Mouse (Mus musculus) ES-E14 (cell line): Measurements from ENCODE around the gene Lrtm2. TPM values are rescaled to one million over a fixed set of nuclear protein-coding genes. Genes with fewer than 3 reads are reported as not detected.

ENCODE experiments used
- DNase-seq: peaks from one replicate; pipeline ENCODE4 v3.0.0-alpha.2; 2013; ENCODE audit warnings: low read depth, low spot score
- H3K27ac ChIP-seq: 2 replicates; pipeline ENCODE4 v1.5.1; 2012; ENCODE audit warnings: low read depth, mild to moderate bottlenecking, low read length, moderate library complexity, mixed read lengths; ENCODE audit not compliant: poor library complexity, insufficient read depth, severe bottlenecking
- H3K36me3 ChIP-seq: 2 replicates; pipeline ENCODE4 v1.6.1; 2012; ENCODE audit warnings: mild to moderate bottlenecking, low read length, moderate library complexity, mixed read lengths; ENCODE audit not compliant: control insufficient read depth, poor library complexity, insufficient read depth, severe bottlenecking
- H3K4me1 ChIP-seq, 2 experiments: fragments of 150-350 bp in 1 of 2; sonication (generic) in 1 of 2; 2 replicates each; pipeline ENCODE4 v1.6.1; 2012; ENCODE audit warnings: low read length in 2 of 2, mild to moderate bottlenecking in 1 of 2, mixed read lengths in 1 of 2; ENCODE audit not compliant: control insufficient read depth in 2 of 2, insufficient read depth in 2 of 2, poor library complexity in 1 of 2
- H3K4me3 ChIP-seq, 2 experiments: fragments of 150-350 bp in 1 of 2; sonication (generic) in 1 of 2; 2 replicates each; pipeline ENCODE4 v1.5.1; 2012; ENCODE audit warnings: low read length in 2 of 2, low read depth in 1 of 2, mild to moderate bottlenecking in 1 of 2, mixed read lengths in 1 of 2; ENCODE audit not compliant: insufficient read depth in 1 of 2, poor library complexity in 1 of 2, severe bottlenecking in 1 of 2
- H3K9ac ChIP-seq: 2 replicates; pipeline ENCODE4 v1.6.1; 2012; ENCODE audit warnings: low read depth, mild to moderate bottlenecking, low read length, mixed read lengths; ENCODE audit not compliant: poor library complexity, insufficient read depth, severe bottlenecking
- H3K9me3 ChIP-seq: fragments of 150-350 bp; sonication (generic); 2 replicates; pipeline ENCODE4 v1.6.1; 2012; ENCODE audit warnings: low read depth, mild to moderate bottlenecking, low read length; ENCODE audit not compliant: control insufficient read depth, insufficient read depth
- CHD2 ChIP-seq: IDR thresholded peaks from 2 replicates; pipeline ENCODE4 v1.6.1; 2014; ENCODE audit warnings: mild to moderate bottlenecking, low read depth, low read length, inconsistent platforms
- HCFC1 ChIP-seq: IDR thresholded peaks from 2 replicates; pipeline ENCODE4 v1.6.1; 2012; ENCODE audit warnings: low read length, inconsistent platforms, borderline replicate concordance; ENCODE audit not compliant: insufficient read depth
- MAFK ChIP-seq: IDR thresholded peaks from 2 replicates; pipeline ENCODE4 v1.6.1; 2014; ENCODE audit warnings: mild to moderate bottlenecking, low read depth, low read length, inconsistent platforms; ENCODE audit not compliant: insufficient read depth
- ZC3H11A ChIP-seq: IDR thresholded peaks from 2 replicates; pipeline ENCODE4 v1.6.1; 2012; ENCODE audit warnings: low read depth, mild to moderate bottlenecking, inconsistent platforms, low read length, borderline replicate concordance
- ZNF384 ChIP-seq: IDR thresholded peaks from 2 replicates; pipeline ENCODE4 v1.6.1; 2012; ENCODE audit warnings: low read depth, low read length, inconsistent platforms
- in situ Hi-C, 2 experiments: fragments of 600-800 bp; cut with MboI; formaldehyde crosslinking; loops; one replicate each; pipeline ENCODE4 v1.15.1; 2025; ENCODE audit warnings: low sequenced_read_pairs in 2 of 2, inconsistent platforms in 1 of 2; ENCODE audit not compliant: unreplicated experiment in 2 of 2
- total RNA-seq: library from RNA; depleted of rRNA; stranded (reverse); fragments of 300-350 nt; gene quantifications from 2 replicates; pipeline ENCODE4 v1.2.3, GENCODE M21; 2012

Lrtm2 gene
- total RNA-seq, 1 experiment, result 1.5 TPM

DNA sequence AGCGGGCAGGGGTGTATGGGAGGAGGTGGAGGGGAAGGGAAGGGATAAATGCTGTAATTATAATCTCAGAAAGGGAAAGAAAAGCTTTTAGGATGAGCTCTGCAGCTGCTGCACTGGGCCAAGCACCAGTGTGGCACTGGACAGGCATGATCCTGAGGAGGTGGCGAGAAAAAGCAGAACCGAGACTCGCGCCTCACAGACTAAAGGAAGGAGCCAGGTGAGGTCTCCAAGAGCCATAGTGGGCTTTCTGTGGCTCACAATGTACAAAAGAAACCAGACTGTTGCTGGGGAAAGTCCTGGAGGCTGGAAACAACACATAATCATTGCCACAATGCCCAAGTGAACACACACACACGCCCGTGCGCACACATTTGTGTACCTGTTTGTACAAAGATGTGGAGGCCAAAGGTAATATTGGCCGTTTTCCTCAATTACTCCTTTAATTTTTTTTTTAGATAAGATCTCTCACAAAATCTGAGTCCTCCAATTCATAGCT, 20.2 kb upstream of the Lrtm2 start:
- Histone ChIP-seq H3K9me3 (no peaks in the 10 kb centered on the region), H3K4me3 (no peak overlapping the region), H3K36me3 (peaks cover 17% of the 10 kb centered on the region), H3K4me1 (no peaks in the 10 kb centered on the region; a peak in 1 of 4 replicates), H3K9ac (no peak overlapping the region), H3K27ac (no peak overlapping the region)
- in situ Hi-C loops, result no loop called here
- TF ChIP-seq ZC3H11A, result no peak
- TF ChIP-seq HCFC1, result no peak
- TF ChIP-seq MAFK, result no peak
- TF ChIP-seq CHD2, result no peak
- no peak for TF ChIP-seq ZNF384
- DNase-seq, result no peak

DNA sequence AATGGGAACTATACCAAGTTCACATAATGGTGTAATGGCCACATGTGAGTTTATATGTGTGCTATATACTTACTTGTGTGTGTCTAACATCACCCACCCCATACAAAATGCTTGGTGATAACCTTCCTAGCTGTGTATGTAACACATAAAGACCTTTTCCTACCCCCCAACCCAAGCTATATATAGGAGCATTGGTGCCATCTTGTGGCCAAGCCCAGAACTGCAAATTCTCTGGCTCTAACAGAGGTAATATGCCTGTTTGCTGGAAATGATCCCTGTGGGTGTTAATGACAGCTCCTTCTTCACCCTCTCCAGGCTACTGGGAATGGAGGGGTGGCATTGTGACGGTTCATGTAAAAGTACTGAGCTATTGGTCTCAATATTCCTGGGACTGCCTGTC, 17.7 kb upstream of the Lrtm2 start:
- H3K9me3 ChIP-seq, result no peaks in the 10 kb centered on the region
- in situ Hi-C loops, result loop anchor here (10.0 kb wide), 2 partner anchors 123 to 233 kb away; no protein-coding TSS in a partner anchor
- TF ChIP-seq CHD2 (no peak), MAFK (no peak), ZC3H11A (peak; percentile 98), ZNF384 (no peak)
- H3K4me1 ChIP-seq, result no peaks in the 10 kb centered on the region; a peak in 1 of 4 replicates
- H3K27ac ChIP-seq, result no peak overlapping the region
- no peak for DNase-seq
- H3K4me3 ChIP-seq, result no peak overlapping the region
- peaks cover under 1% of the 10 kb centered on the region; the same call in 1 of the 2 replicates for H3K36me3 ChIP-seq
- H3K9ac ChIP-seq, result no peak overlapping the region

DNA sequence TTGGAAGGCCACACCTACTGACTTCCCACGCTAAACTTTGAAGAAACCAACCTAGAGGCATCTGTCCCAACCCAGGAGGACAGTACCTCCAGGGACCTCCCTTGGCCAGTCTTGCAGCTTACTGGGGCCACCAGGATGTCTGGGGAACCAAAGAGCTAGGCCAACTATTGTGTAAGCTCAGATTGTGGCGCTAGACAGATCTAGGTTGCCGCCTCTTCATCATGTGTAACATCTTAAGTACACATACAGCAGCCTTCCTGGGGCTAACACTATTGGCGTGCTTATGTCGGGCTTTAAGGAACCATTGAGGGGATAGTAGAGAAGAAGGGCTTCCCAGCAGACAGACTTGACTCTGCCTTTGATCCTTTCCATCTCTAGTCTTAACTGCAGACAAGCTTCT, 17.2 kb upstream of the Lrtm2 start:
- H3K27ac ChIP-seq, result no peak overlapping the region

DNA sequence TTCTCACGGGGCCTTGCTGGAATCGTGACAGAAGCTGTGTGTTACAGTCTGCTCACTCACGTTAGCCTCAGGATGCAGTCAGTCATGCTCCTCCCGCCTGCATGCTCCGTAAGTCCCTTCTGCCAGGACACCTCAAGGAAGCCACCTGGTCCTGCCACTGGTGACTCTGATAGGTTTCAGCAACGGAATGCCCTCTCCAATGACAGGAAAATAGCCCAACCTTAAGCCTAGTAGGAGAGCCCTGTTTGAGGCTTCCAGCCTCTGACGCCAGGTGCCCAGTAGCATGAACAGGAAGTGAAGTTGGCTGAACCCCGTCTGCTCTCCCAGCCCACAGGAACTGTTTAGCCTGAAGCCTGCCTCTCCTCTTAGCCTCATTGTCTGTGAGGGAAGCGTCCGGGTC, 15.7 kb upstream of the Lrtm2 start:
- in situ Hi-C loops, result loop anchor here (10.0 kb wide), 2 partner anchors 121 to 231 kb away; no protein-coding TSS in a partner anchor
- Histone ChIP-seq H3K27ac (no peak overlapping the region; the same call in 1 of the 2 replicates), H3K9ac (no peak overlapping the region), H3K4me3 (no peak overlapping the region), H3K36me3 (no peaks in the 10 kb centered on the region), H3K9me3 (no peaks in the 10 kb centered on the region), H3K4me1 (no peaks in the 10 kb centered on the region; a peak in 1 of 4 replicates)
- no peak for DNase-seq
- TF ChIP-seq MAFK (no peak), ZNF384 (no peak), HCFC1 (no peak), ZC3H11A (no peak), CHD2 (no peak)

More for the DNA sequence above, 17.2 kb upstream of the Lrtm2 start:
- no peaks in the 10 kb centered on the region; a peak in 1 of 4 replicates for H3K4me1 ChIP-seq
- in situ Hi-C loops, result loop anchor here (10.0 kb wide), 2 partner anchors 123 to 233 kb away; no protein-coding TSS in a partner anchor
- no peak overlapping the region for H3K9ac ChIP-seq
- no peaks in the 10 kb centered on the region for H3K9me3 ChIP-seq
- TF ChIP-seq CHD2 (no peak), ZNF384 (no peak), MAFK (no peak)
- DNase-seq, result no peak
- no peak overlapping the region for H3K4me3 ChIP-seq
- H3K36me3 ChIP-seq, result no peaks in the 10 kb centered on the region
